Mouse (Mus musculus) adrenal gland, adult 8-10 months (tissue): ENCODE results near the gene Eif2d. TPM values are rescaled to one million over a fixed set of nuclear protein-coding genes. Genes with fewer than 3 reads are reported as not detected.

Source experiments
- DNase-seq: peaks from one replicate; pipeline ENCODE4 v3.0.0; 2022
- total RNA-seq, 4 experiments: library from RNA; stranded (reverse); gene quantifications; 2 replicates each; pipeline ENCODE4 v1.2.4; 2022

The Eif2d gene
- total RNA-seq, 4 experiments from 2014 or later: 44.9 to 56.7 (median 50.0) TPM

DNA sequence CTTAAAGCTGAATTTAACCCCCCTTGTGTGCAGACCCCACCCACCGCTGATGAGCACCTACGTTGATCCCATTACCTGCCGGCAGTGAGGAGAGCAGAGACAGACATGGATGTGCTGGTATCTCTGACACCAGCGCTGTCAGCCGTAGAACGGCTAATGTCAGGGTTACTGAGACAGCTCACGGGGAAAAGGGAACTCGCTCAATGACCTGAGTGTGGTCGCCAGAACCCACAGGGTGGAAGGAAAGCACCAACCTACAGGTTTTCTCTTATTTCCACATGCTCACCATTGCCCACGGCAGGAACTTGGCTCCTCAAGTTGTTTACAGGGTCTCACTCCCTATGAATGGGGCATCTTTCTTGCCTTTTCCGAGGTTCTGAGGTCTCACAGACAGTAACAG lies 66.0 kb downstream of the Eif2d start:
- no peak for DNase-seq

DNA sequence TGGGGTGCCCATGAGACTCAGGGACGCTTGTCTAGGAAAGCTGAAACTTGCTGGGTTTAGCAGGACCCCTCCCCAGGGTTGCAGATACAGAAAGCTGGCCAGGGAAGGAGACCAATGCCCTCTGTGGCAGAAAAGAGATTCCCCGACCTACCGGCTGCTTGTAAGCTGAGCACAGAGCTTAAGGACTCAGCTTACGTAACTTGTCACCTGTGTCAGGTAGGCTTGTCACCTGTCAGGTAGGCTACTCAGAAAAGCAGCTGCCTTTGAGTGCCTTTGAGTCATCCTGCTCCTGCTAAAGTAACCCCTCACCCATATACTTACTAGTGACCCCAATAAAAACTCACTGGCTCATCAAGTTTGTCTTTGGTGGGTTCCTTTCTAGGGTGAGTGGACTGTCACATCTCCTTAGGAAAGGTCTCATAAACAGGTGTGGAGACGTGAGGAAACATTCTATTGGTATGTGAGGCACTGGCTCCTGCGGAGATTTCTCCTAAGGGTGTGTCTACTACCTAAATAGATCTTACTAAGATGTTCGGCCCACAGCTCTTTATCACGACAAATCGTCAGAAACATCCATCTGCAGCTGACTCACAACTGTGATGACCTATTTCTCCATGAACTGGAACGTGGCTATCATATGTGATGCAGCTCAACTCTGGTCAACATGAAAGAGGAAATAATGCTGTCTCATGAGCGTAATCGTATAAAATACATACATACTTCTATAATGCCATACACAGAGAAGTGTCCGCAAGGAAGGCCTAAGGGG lies 69.0 kb downstream of the Eif2d start:
- DNase-seq: no peak

- DNase-seq: no peak
These were observed 70.4 kb downstream of the Eif2d start for GRCm38 (mm10) chr1:131223345-131223744.

GRCm38 (mm10) chr1:131224848-131225471 lies 72.0 kb downstream of the Eif2d start:
- DNase-seq: no peak

- no peak for DNase-seq
These were observed 75.2 kb downstream of the Eif2d start for GRCm38 (mm10) chr1:131228225-131228624.

DNA sequence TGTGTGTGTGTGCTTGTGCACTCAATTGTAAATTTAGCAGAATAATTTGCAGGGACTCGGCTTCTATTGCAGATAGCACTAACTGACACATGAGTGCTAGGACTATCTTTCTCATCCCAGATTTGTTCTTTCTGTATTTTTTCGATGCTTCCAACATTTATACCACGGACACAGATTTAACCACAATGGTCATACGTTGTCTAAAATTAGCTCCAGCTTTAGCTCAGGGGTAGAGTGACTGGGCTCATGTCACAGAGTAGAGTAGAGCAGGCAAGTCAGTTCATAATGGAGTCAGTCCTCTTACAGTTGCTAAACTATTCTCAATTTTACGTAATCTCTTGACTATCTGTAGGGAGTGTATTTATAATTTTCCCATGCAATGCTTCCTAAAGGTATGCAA lies 75.7 kb downstream of the Eif2d start:
- no peak for DNase-seq

GRCm38 (mm10) chr1:131233527-131233926 lies 80.5 kb downstream of the Eif2d start:
- DNase-seq: no peak

- DNase-seq: no peak
These were observed 83.1 kb downstream of the Eif2d start for GRCm38 (mm10) chr1:131236077-131236476.

Other genes starting within 250 kb of the Eif2d start
- not detected for gene Il20, start 241.7 kb upstream of the Eif2d start, total RNA-seq
- not detected for gene Il19, start 213.1 kb upstream of the Eif2d start, total RNA-seq
- gene Il10, start 133.3 kb upstream of the Eif2d start, total RNA-seq: under 1 TPM in 1 of 4 experiments, not detected in 3; 0.30 TPM
- gene Mapkapk2, start 55.4 kb upstream of the Eif2d start, total RNA-seq: 100 to 1,000 TPM; 155 to 174 (median 159) TPM
- 1 to 10 TPM; 4.9 to 9.5 (median 6.3) TPM for gene Dyrk3, start 14.8 kb upstream of the Eif2d start, total RNA-seq
- gene Rassf5, start 92.1 kb downstream of the Eif2d start, total RNA-seq: 10 to 100 TPM; 13.1 to 23.8 (median 20.7) TPM
- gene Ikbke, start 126.4 kb downstream of the Eif2d start, total RNA-seq: 10 to 100 TPM; 14.1 to 64.0 (median 26.2) TPM